Mouse (Mus musculus) CH12.LX (cell line): ENCODE data around the gene Stox1. TPM values are rescaled to one million over a fixed set of nuclear protein-coding genes. Genes with fewer than 3 reads are reported as not detected.

Experiments
- DNase-seq: peaks from one replicate; pipeline ENCODE4 v3.0.0-alpha.2; 2013; ENCODE audit errors: extremely low read depth
- H3K27ac ChIP-seq: 2 replicates; pipeline ENCODE4 v1.5.1; 2012; ENCODE audit warnings: low read depth, mild to moderate bottlenecking, control low read depth, moderate library complexity; ENCODE audit not compliant: insufficient read depth
- H3K27me3 ChIP-seq: replicated peaks from 2 replicates; pipeline ENCODE3; 2012; ENCODE audit warnings: inconsistent platforms
- H3K36me3 ChIP-seq, 2 experiments: replicated peaks in 1 of 2; 2 replicates each; pipeline versions ENCODE3 to v1.6.1; 2012; ENCODE audit warnings: inconsistent platforms in 1 of 2, low read length in 1 of 2, mild to moderate bottlenecking in 1 of 2, mixed read lengths in 1 of 2, moderate library complexity in 1 of 2; ENCODE audit not compliant: control insufficient read depth in 1 of 2, insufficient read depth in 1 of 2
- H3K4me1 ChIP-seq, 2 experiments: 2 replicates each; pipeline ENCODE4 v1.6.1; 2012; ENCODE audit warnings: inconsistent platforms in 1 of 2, moderate library complexity in 1 of 2; ENCODE audit not compliant: insufficient read depth in 2 of 2, control insufficient read depth in 1 of 2
- H3K4me2 ChIP-seq: 2 replicates; pipeline ENCODE4 v1.6.1; 2012; ENCODE audit warnings: low read depth, mild to moderate bottlenecking, control low read depth; ENCODE audit not compliant: poor library complexity, insufficient read depth, severe bottlenecking
- H3K4me3 ChIP-seq, 3 experiments: fragments of 150-350 bp in 1 of 3; sonication (generic) in 1 of 3; replicated peaks in 1 of 3; 2 replicates each; pipeline versions ENCODE3 to v1.5.1; 2011 to 2012; ENCODE audit warnings: low read depth in 2 of 3, low read length in 2 of 3, mild to moderate bottlenecking in 2 of 3, moderate library complexity in 2 of 3, control low read depth in 1 of 3, improper control_type of control experiment in 1 of 3, inconsistent platforms in 1 of 3, mixed read lengths in 1 of 3; ENCODE audit not compliant: poor library complexity in 1 of 3
- H3K79me2 ChIP-seq: replicated peaks from 2 replicates; pipeline ENCODE4 v1.6.1; 2012; ENCODE audit warnings: mild to moderate bottlenecking, moderate library complexity; ENCODE audit not compliant: control insufficient read depth, poor library complexity, insufficient read depth, severe bottlenecking; ENCODE audit errors: extremely low read depth
- H3K9ac ChIP-seq: 2 replicates; pipeline ENCODE4 v1.6.1; 2012; ENCODE audit warnings: low read depth, mild to moderate bottlenecking, control low read depth, moderate library complexity; ENCODE audit not compliant: insufficient read depth
- H3K9me3 ChIP-seq: replicated peaks from 2 replicates; pipeline ENCODE3; 2012; ENCODE audit warnings: low read length, inconsistent platforms, mixed read lengths
- BHLHE40 ChIP-seq: IDR thresholded peaks from 2 replicates; pipeline ENCODE4 v1.6.1; 2011; ENCODE audit warnings: mild to moderate bottlenecking, low read depth, low read length, improper control_type of control experiment
- CHD1 ChIP-seq: IDR thresholded peaks from 2 replicates; pipeline ENCODE4 v1.6.1; 2012; ENCODE audit warnings: low read depth, low read length, improper control_type of control experiment, inconsistent platforms
- CHD2 ChIP-seq: IDR thresholded peaks from 2 replicates; pipeline ENCODE4 v1.6.1; 2011; ENCODE audit warnings: low read length, improper control_type of control experiment
- CTCF ChIP-seq, 2 experiments: IDR thresholded peaks in 1 of 2; conservative IDR thresholded peaks in 1 of 2; 2 replicates each; pipeline ENCODE4 v1.5.1; 2011 to 2012; ENCODE audit warnings: low read depth in 2 of 2, low read length in 2 of 2, improper control_type of control experiment in 1 of 2, inconsistent platforms in 1 of 2, mild to moderate bottlenecking in 1 of 2, moderate library complexity in 1 of 2
- ELF1 ChIP-seq: IDR thresholded peaks from 2 replicates; pipeline ENCODE4 v1.6.1; 2014; ENCODE audit warnings: low read depth, mild to moderate bottlenecking, inconsistent platforms, low read length, improper control_type of control experiment
- EP300 ChIP-seq: IDR thresholded peaks from 2 replicates; pipeline ENCODE4 v1.6.1; 2011; ENCODE audit warnings: low read length, improper control_type of control experiment
- ETS1 ChIP-seq: conservative IDR thresholded peaks from 2 replicates; pipeline ENCODE4 v1.6.1; 2012; ENCODE audit warnings: low read depth, mild to moderate bottlenecking, inconsistent platforms, low read length, improper control_type of control experiment, moderate library complexity
- GABPA ChIP-seq: IDR thresholded peaks from 2 replicates; pipeline ENCODE4 v1.6.1; 2012; ENCODE audit warnings: low read depth, low read length, improper control_type of control experiment, inconsistent platforms; ENCODE audit not compliant: insufficient replicate concordance
- IRF4 ChIP-seq: IDR thresholded peaks from 2 replicates; pipeline ENCODE4 v1.6.1; 2014; ENCODE audit warnings: low read depth, mild to moderate bottlenecking, inconsistent platforms, low read length, improper control_type of control experiment
- JUN ChIP-seq: IDR thresholded peaks from 2 replicates; pipeline ENCODE4 v1.6.1; 2011; ENCODE audit warnings: low read depth, mild to moderate bottlenecking, low read length, improper control_type of control experiment, moderate library complexity; ENCODE audit not compliant: insufficient read depth
- JUND ChIP-seq: conservative IDR thresholded peaks from 2 replicates; pipeline ENCODE4 v1.6.1; 2011; ENCODE audit warnings: low read depth, low read length, improper control_type of control experiment
- MAFK ChIP-seq: IDR thresholded peaks from 2 replicates; pipeline ENCODE4 v1.6.1; 2011; ENCODE audit warnings: low read length, improper control_type of control experiment; ENCODE audit not compliant: insufficient replicate concordance
- MAX ChIP-seq: IDR thresholded peaks from 2 replicates; pipeline ENCODE4 v1.6.1; 2011; ENCODE audit warnings: low read length, improper control_type of control experiment
- MAZ ChIP-seq: IDR thresholded peaks from 2 replicates; pipeline ENCODE4 v1.6.1; 2012; ENCODE audit warnings: low read depth, mild to moderate bottlenecking, inconsistent platforms, low read length, improper control_type of control experiment, moderate library complexity
- MEF2A ChIP-seq: IDR thresholded peaks from 2 replicates; pipeline ENCODE4 v1.6.1; 2014; ENCODE audit warnings: low read depth, mild to moderate bottlenecking, inconsistent platforms, low read length, improper control_type of control experiment, borderline replicate concordance
- MXI1 ChIP-seq: IDR thresholded peaks from 2 replicates; pipeline ENCODE4 v1.6.1; 2011; ENCODE audit warnings: mild to moderate bottlenecking, low read depth, low read length, improper control_type of control experiment
- MYC ChIP-seq: IDR thresholded peaks from 2 replicates; pipeline ENCODE4 v1.6.1; 2011; ENCODE audit warnings: low read depth, mild to moderate bottlenecking, improper control_type of control experiment, low read length
- PAX5 ChIP-seq: IDR thresholded peaks from 2 replicates; pipeline ENCODE4 v1.6.1; 2012; ENCODE audit warnings: low read length, inconsistent platforms, mixed read lengths
- POLR2A ChIP-seq: IDR thresholded peaks from 2 replicates; pipeline ENCODE4 v1.6.1; 2011; ENCODE audit warnings: low read depth, mild to moderate bottlenecking, improper control_type of control experiment, low read length
- RAD21 ChIP-seq: IDR thresholded peaks from 2 replicates; pipeline ENCODE4 v1.6.1; 2011; ENCODE audit warnings: low read depth, mild to moderate bottlenecking, low read length, improper control_type of control experiment, moderate library complexity
- RCOR1 ChIP-seq: conservative IDR thresholded peaks from 2 replicates; pipeline ENCODE4 v1.6.1; 2012; ENCODE audit warnings: low read depth, mild to moderate bottlenecking, inconsistent platforms, low read length, improper control_type of control experiment
- SMC3 ChIP-seq: IDR thresholded peaks from 2 replicates; pipeline ENCODE4 v1.6.1; 2011; ENCODE audit warnings: low read depth, low read length, improper control_type of control experiment
- UBTF ChIP-seq: IDR thresholded peaks from 2 replicates; pipeline ENCODE4 v1.6.1; 2012; ENCODE audit warnings: low read depth, mild to moderate bottlenecking, inconsistent platforms, low read length, improper control_type of control experiment, moderate library complexity
- USF2 ChIP-seq: conservative IDR thresholded peaks from 2 replicates; pipeline ENCODE4 v1.6.1; 2011; ENCODE audit warnings: low read depth, low read length, improper control_type of control experiment
- ZC3H11A ChIP-seq: IDR thresholded peaks from 2 replicates; pipeline ENCODE4 v1.6.1; 2012; ENCODE audit warnings: low read depth, mild to moderate bottlenecking, inconsistent platforms, low read length, improper control_type of control experiment
- ZKSCAN1 ChIP-seq: IDR thresholded peaks from 2 replicates; pipeline ENCODE4 v1.6.1; 2012; ENCODE audit warnings: low read depth, inconsistent platforms, low read length, improper control_type of control experiment, borderline replicate concordance
- ZNF384 ChIP-seq: IDR thresholded peaks from 2 replicates; pipeline ENCODE4 v1.6.1; 2012; ENCODE audit warnings: low read depth, low read length, improper control_type of control experiment, inconsistent platforms
- dilution Hi-C: fragments of 300-500 bp; cut with MboI; formaldehyde crosslinking; loops from 2 replicates; pipeline ENCODE4 v1.14.3; 2020; ENCODE audit warnings: low sequenced_read_pairs; ENCODE audit not compliant: extremely low pct_unique_long_range_greater_than_20kb, extremely low pct_ligation_motif_present
- in situ Hi-C: fragments of 300-500 bp; cut with MboI; formaldehyde crosslinking; loops from 3 replicates; pipeline ENCODE4 v1.14.3; 2019; ENCODE audit warnings: low sequenced_read_pairs, low pct_ligation_motif_present, low pct_unique_long_range_greater_than_20kb, mixed read lengths
- polyA plus RNA-seq: library from polyadenylated mRNA; unstranded; fragments of >175 nt; gene quantifications from 2 replicates; pipeline ENCODE4 v1.2.1, GENCODE M21; 2012; ENCODE audit warnings: low read depth; ENCODE audit not compliant: insufficient read length
- total RNA-seq, 2 experiments: library from RNA; depleted of rRNA; stranded (reverse); fragments of 300-350 nt in 1 of 2; fragments of >200 nt in 1 of 2; gene quantifications; 2 replicates each; pipeline ENCODE4 v1.2.3; 2012 to 2014

Stox1 gene
- total and polyA plus RNA-seq, 3 experiments = 0.17 TPM; not detected in 2

DNA sequence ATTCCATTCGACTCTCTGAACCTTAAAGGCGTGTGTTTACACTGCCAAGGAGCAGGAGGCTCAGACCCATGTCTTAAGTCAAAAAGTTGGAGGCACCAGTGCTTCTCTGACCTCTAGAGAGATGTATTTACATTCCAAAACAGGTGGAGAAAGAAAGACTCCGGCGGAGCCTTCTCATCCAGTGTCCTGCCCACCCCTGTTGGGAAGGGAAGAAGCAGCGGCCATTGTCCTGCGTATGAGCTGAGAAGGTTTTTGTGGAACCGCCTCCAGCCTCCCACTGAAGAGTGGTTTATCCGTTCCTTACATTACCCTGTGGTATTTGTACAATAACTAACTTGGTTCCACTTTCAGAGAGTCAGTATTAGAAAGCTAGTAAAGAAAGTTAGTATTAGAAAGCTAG, 33.2 kb downstream of the Stox1 start:
- H3K9ac ChIP-seq = no peak overlapping the region
- H3K79me2 ChIP-seq = no peaks in the 10 kb centered on the region
- H3K36me3 ChIP-seq = no peaks in the 10 kb centered on the region
- dilution Hi-C loops (no loop called here), in situ Hi-C loops (no loop called here)
- H3K27ac ChIP-seq = no peak overlapping the region
- no peaks in the 10 kb centered on the region for H3K9me3 ChIP-seq
- TF ChIP-seq MYC = no peak
- TF ChIP-seq UBTF = no peak
- TF ChIP-seq RAD21 = no peak
- no peak for TF ChIP-seq CHD2
- no peak for TF ChIP-seq ZC3H11A
- no peak for TF ChIP-seq JUND
- no peak for TF ChIP-seq BHLHE40
- no peak for TF ChIP-seq CHD1
- no peak for TF ChIP-seq JUN
- TF ChIP-seq SMC3 = no peak
- no peak for TF ChIP-seq MAX
- no peak for TF ChIP-seq MAFK
- TF ChIP-seq ZKSCAN1 = no peak
- TF ChIP-seq MAZ = no peak
- no peak for TF ChIP-seq EP300
- no peak for TF ChIP-seq POLR2A
- no peak for TF ChIP-seq MEF2A
- no peak for TF ChIP-seq USF2
- no peak for TF ChIP-seq IRF4
- H3K27me3 ChIP-seq = no peaks in the 10 kb centered on the region
- H3K4me2 ChIP-seq = no peak overlapping the region
- no peaks in the 10 kb centered on the region for H3K4me1 ChIP-seq
- no peak for DNase-seq
- no peak overlapping the region for H3K4me3 ChIP-seq

DNA sequence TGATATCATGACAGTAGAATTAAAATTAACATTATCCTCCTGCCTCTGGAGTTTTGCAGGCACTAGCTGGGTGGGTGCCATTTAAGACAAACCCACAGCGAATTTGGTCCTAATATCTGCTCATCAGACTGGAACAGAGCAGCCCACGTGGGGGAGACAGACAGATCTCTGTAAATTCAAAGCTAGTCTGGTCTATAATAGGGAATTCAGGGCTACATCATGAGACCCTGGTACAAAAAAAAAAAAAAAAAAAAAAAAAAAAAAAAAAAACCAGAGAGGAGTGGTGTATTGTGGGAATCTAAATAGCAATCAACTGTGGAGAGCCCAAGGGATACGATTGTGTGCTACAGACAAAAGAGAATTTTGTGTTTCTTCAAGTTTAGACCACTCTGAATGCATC, 33.7 kb downstream of the Stox1 start:
- no peak overlapping the region for H3K4me3 ChIP-seq
- dilution Hi-C loops = no loop called here
- TF ChIP-seq CHD2 (no peak), ZNF384 (no peak), PAX5 (no peak), ELF1 (no peak), CTCF (conservative IDR thresholded peaks at IDR 0.05 in 1 of 2, IDR thresholded peaks at IDR 0.05 in 1 of 2; ENCODE audit: low read depth in 2 of 2, low read length in 2 of 2) (no peak), POLR2A (no peak), JUN (no peak), MXI1 (no peak), GABPA (no peak), RCOR1 (no peak), ETS1 (no peak), BHLHE40 (no peak)
- no peak overlapping the region for H3K27ac ChIP-seq
- H3K9me3 ChIP-seq = no peaks in the 10 kb centered on the region
- H3K79me2 ChIP-seq = no peaks in the 10 kb centered on the region
- no peaks in the 10 kb centered on the region for H3K36me3 ChIP-seq
- no peaks in the 10 kb centered on the region for H3K27me3 ChIP-seq
- no peak overlapping the region for H3K4me2 ChIP-seq
- no peaks in the 10 kb centered on the region for H3K4me1 ChIP-seq
- no peak overlapping the region for H3K9ac ChIP-seq
- no peak for DNase-seq
- in situ Hi-C loops = no loop called here
